Mouse (Mus musculus): ENCODE data around the gene Trem2. TPM values are rescaled to one million over a fixed set of nuclear protein-coding genes. Genes with fewer than 3 reads are reported as not detected.

Trem2 gene
- polyA plus RNA-seq, 1 experiment, result 0.75 TPM

GRCm38 (mm10) chr17:48402751-48403150 is 56.5 kb downstream of the Trem2 start:
- WGBS, result 70% methylated on average over 3 of the region's 3 CpGs
- no peak for TF ChIP-seq POLR2A (IDR thresholded peaks at IDR 0.05; ENCODE audit: low read depth, low read length)
- TF ChIP-seq CTCF (conservative IDR thresholded peaks at IDR 0.05; ENCODE audit: insufficient read depth, insufficient read length, low read depth, low read length), result no peak

More at GRCm38 (mm10) chr17:48402751-48403150, 56.5 kb downstream of the Trem2 start:
- DNase-seq, result peak; percentile 62
- Histone ChIP-seq H3K4me3 (ENCODE audit: insufficient read depth, low read depth, low read length) (no peak overlapping the region), H3K4me1 (ENCODE audit: control insufficient read depth, insufficient read depth, low read length) (0 out of 2 replicates have a peak, but pooled peaks cover 4% of the 10 kb centered on the region), H3K27me3 (replicated peaks; ENCODE audit: control insufficient read depth, insufficient read depth, low read length) (no peaks in the 10 kb centered on the region), H3K27ac (ENCODE audit: insufficient read depth, low read depth, low read length) (no peak overlapping the region), H3K36me3 (ENCODE audit: control insufficient read depth, insufficient read depth, low read length) (peaks cover 2% of the 10 kb centered on the region; the same call in 1 of the 2 replicates)

Other genes starting within 250 kb of the Trem2 start
- gene 9830107B12Rik, start 200.1 kb upstream of the Trem2 start, polyA plus RNA-seq (2012; rRNA removed), result not detected in 2 replicates
- gene A530064D06Rik, start 179.1 kb upstream of the Trem2 start, polyA plus RNA-seq (2012; rRNA removed), result 0.15 and 0.27 TPM in 2 replicates
- 0.03 TPM in 2 replicates for gene Trem1, start 113.6 kb upstream of the Trem2 start, polyA plus RNA-seq (2012; rRNA removed)
- 0.11 and 0.19 TPM in 2 replicates for gene Trem3, start 98.6 kb upstream of the Trem2 start, polyA plus RNA-seq (2012; rRNA removed)
- gene Treml4, start 82.1 kb upstream of the Trem2 start, polyA plus RNA-seq (2012; rRNA removed), result 0.91 and 0.92 TPM in 2 replicates
- 0.07 and 3.1 TPM in 2 replicates for gene Treml2, start 46.9 kb upstream of the Trem2 start, polyA plus RNA-seq (2012; rRNA removed)
- 0.08 and 0.45 TPM in 2 replicates for gene B430306N03Rik, start 30.3 kb upstream of the Trem2 start, polyA plus RNA-seq (2012; rRNA removed)
- gene Treml1, start 13.5 kb downstream of the Trem2 start, polyA plus RNA-seq (2012; rRNA removed), result 0.09 and 0.15 TPM in 2 replicates
- gene Nfya, start 63.5 kb downstream of the Trem2 start, polyA plus RNA-seq (2012; rRNA removed), result 45.8 and 46.2 TPM in 2 replicates
- gene Oard1, start 63.6 kb downstream of the Trem2 start, polyA plus RNA-seq (2012; rRNA removed), result 18.2 and 25.8 TPM in 2 replicates
- gene Apobec2, start 86.5 kb downstream of the Trem2 start, polyA plus RNA-seq (2012; rRNA removed), result 2.0 and 6.0 TPM in 2 replicates
- gene Tspo2, start 105.1 kb downstream of the Trem2 start, polyA plus RNA-seq (2012; rRNA removed), result 0.41 and 0.53 TPM in 2 replicates
- gene Unc5cl, start 108.5 kb downstream of the Trem2 start, polyA plus RNA-seq (2012; rRNA removed), result 0.26 and 0.58 TPM in 2 replicates

All from kidney, adult 2 months (tissue).